Mouse (Mus musculus): ENCODE data around the gene Eps15.

Gene Eps15

GRCm38 (mm10) chr4:109432668-109433375 is 152.8 kb downstream of the Eps15 start:
- DNase-seq (ENCODE audit: extremely low read depth, low read depth) = no peak

GRCm38 (mm10) chr4:109433641-109434040 is 153.6 kb downstream of the Eps15 start:
- DNase-seq (ENCODE audit: extremely low read depth, low read depth) = no peak

DNA sequence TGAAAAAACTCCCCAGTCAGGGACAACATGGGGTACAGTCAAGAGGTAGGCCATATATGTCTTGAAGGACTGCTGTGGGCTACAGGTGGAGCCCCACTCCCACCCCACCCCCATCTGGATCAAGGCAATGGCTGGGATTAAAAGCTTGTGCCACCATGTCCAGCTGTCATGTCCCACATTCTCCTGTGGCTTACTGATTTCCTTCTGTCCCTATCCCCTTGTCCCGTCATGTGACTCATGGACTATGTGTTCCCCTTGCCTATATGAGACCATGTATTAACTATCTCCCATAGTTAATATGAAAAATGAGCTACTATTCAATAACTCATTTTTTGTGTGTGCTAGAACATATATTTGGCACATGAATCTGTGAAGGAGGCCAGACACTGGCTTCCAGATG is 154.2 kb downstream of the Eps15 start:
- no peak for DNase-seq (ENCODE audit: extremely low read depth, low read depth)

Data from MEL-GATA-1-ER (cell line).